Mouse (Mus musculus) liver, postnatal 0 days (tissue): Measurements from ENCODE around the gene Tagln. TPM values are rescaled to one million over a fixed set of nuclear protein-coding genes. Genes with fewer than 3 reads are reported as not detected.

Source experiments
- ATAC-seq: fragments of 200-750 bp; cut with Nextera tagmentation; 2 replicates; pipeline ENCODE4 v1.8.0; 2017; ENCODE audit warnings: mild to moderate bottlenecking, moderate library complexity
- DNase-seq: peaks from one replicate; pipeline ENCODE4 v3.0.0-alpha.2; 2016
- H3K27ac ChIP-seq: fragments of 300-500 bp; sonication (generic); 2 replicates; pipeline ENCODE4 v1.5.1; 2014; ENCODE audit warnings: antibody characterized with exemption, moderate library complexity, mild to moderate bottlenecking, low read depth
- H3K27me3 ChIP-seq: fragments of 300-500 bp; sonication (generic); 2 replicates; pipeline ENCODE4 v1.6.1; 2014; ENCODE audit warnings: low read length, control low read depth, mixed read lengths; ENCODE audit not compliant: insufficient read depth
- H3K36me3 ChIP-seq: fragments of 300-500 bp; sonication (generic); replicated peaks from 2 replicates; pipeline ENCODE4 v1.6.1; 2014; ENCODE audit warnings: mild to moderate bottlenecking, control low read depth, low read length, moderate library complexity, mixed read lengths; ENCODE audit not compliant: insufficient read depth
- H3K4me1 ChIP-seq: fragments of 300-500 bp; sonication (generic); 2 replicates; pipeline ENCODE4 v1.6.1; 2014; ENCODE audit warnings: antibody characterized with exemption, mild to moderate bottlenecking, control low read depth; ENCODE audit not compliant: insufficient read depth
- H3K4me2 ChIP-seq: fragments of 300-500 bp; sonication (generic); 2 replicates; pipeline ENCODE4 v1.6.1; 2014; ENCODE audit warnings: low read depth, mild to moderate bottlenecking, low read length, moderate library complexity, mixed read lengths
- H3K4me3 ChIP-seq: fragments of 300-500 bp; sonication (generic); 2 replicates; pipeline ENCODE4 v1.5.1; 2014; ENCODE audit warnings: low read depth, low read length
- H3K9ac ChIP-seq: fragments of 300-500 bp; sonication (generic); replicated peaks from 2 replicates; pipeline ENCODE4 v1.6.1; 2014; ENCODE audit warnings: mild to moderate bottlenecking, moderate library complexity
- H3K9me3 ChIP-seq: fragments of 300-500 bp; sonication (generic); 2 replicates; pipeline ENCODE4 v1.6.1; 2016; ENCODE audit warnings: mild to moderate bottlenecking, control low read depth, low read length, mixed read lengths
- CTCF ChIP-seq: sonication (generic); IDR thresholded peaks from 2 replicates; pipeline ENCODE4 v1.5.1; 2016; ENCODE audit warnings: antibody characterized with exemption, low read depth
- EP300 ChIP-seq: IDR thresholded peaks from 2 replicates; pipeline ENCODE4 v1.6.1; 2016; ENCODE audit warnings: antibody characterized with exemption, low read depth, mild to moderate bottlenecking
- WGBS: fragments of 180-500 bp; shearing (Covaris S2); extraction: QIAGEN DNeasy Blood & Tissue Kit; methylation state at CpG from one replicate; pipeline ENCODE4 v1.1.7; 2014; ENCODE audit not compliant: insufficient replicate concordance; 5-methylcytosine and 5-hydroxymethylcytosine counted together
- polyA plus RNA-seq: library from polyadenylated mRNA; unstranded; fragments of >200 nt; fragmentation: Nextera tagmentation; extraction: Ambion mirVana; gene quantifications from 2 replicates; pipeline ENCODE4 v1.2.1, GENCODE M21; 2015

The Tagln gene
- polyA plus RNA-seq, 1 experiment from 2014 or later = 5.2 TPM

- Histone ChIP-seq H3K4me3 (no peak overlapping the region), H3K27ac (no peak overlapping the region), H3K9ac (no peak overlapping the region), H3K27me3 (no peaks in the 10 kb centered on the region), H3K4me2 (no peak overlapping the region), H3K36me3 (peaks cover 79% of the 10 kb centered on the region), H3K9me3 (no peaks in the 10 kb centered on the region), H3K4me1 (no peaks in the 10 kb centered on the region)
- DNase-seq (no peak), ATAC-seq (no peak)
- 92% methylated on average over 2 of the region's 2 CpGs for WGBS
- TF ChIP-seq CTCF (no peak), EP300 (no peak)
Measured at GRCm38 (mm10) chr9:45915659-45916058, 20.2 kb downstream of the Tagln start.

DNA sequence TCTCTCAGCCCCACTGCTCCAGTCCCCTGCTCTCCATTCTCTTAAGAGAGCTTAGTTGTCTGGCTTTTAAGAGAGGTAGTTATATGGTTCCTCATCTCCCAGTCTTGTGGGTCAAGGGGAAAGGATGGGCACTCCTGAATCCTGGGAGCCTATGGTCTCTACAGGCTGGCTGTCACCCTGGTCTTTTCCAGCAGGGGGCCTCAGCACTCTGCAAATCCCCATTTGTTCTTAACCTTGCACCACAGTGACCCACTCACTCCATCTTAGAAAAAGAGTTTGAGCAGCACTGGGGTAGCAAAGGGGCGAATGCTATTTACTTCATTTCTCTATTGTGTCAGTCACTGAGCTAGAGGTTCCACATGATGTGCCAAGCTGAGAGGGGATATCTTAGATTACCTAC is 24.2 kb downstream of the Tagln start:
- no peak for TF ChIP-seq EP300
- TF ChIP-seq CTCF = peak; percentile 79
- H3K9ac ChIP-seq = no peak overlapping the region
- no peak overlapping the region for H3K27ac ChIP-seq
- H3K36me3 ChIP-seq = peaks cover 63% of the 10 kb centered on the region
- H3K27me3 ChIP-seq = no peaks in the 10 kb centered on the region
- H3K4me2 ChIP-seq = no peak overlapping the region
- 59% methylated on average over 1 of the region's 1 CpGs for WGBS
- H3K4me3 ChIP-seq = no peak overlapping the region
- peaks cover 10% of the 10 kb centered on the region for H3K4me1 ChIP-seq
- DNase-seq (peak; percentile 70), ATAC-seq (no peak)
- no peaks in the 10 kb centered on the region for H3K9me3 ChIP-seq

GRCm38 (mm10) chr9:45910995-45911394 is 24.9 kb downstream of the Tagln start:
- peaks cover 10% of the 10 kb centered on the region for H3K4me1 ChIP-seq

GRCm38 (mm10) chr9:45907078-45907428 is 28.8 kb downstream of the Tagln start:
- DNase-seq (no peak), ATAC-seq (peak; percentile 11)
- H3K27me3 ChIP-seq = no peaks in the 10 kb centered on the region
- peak overlapping the region; percentile 97 for H3K4me3 ChIP-seq
- 3% methylated on average over 19 of the region's 19 CpGs for WGBS
- H3K9me3 ChIP-seq = no peaks in the 10 kb centered on the region
- H3K9ac ChIP-seq = peak overlapping the region; percentile 99
- H3K27ac ChIP-seq = peak overlapping the region; percentile 100
- TF ChIP-seq CTCF (no peak), EP300 (no peak)
- peaks cover 26% of the 10 kb centered on the region for H3K36me3 ChIP-seq
- H3K4me1 ChIP-seq = peaks cover 17% of the 10 kb centered on the region
- H3K4me2 ChIP-seq = peak overlapping the region; percentile 76

More at GRCm38 (mm10) chr9:45910995-45911394, 24.9 kb downstream of the Tagln start:
- TF ChIP-seq EP300 (no peak), CTCF (no peak)
- no peak for DNase-seq
- WGBS = 81% methylated on average over 3 of the region's 3 CpGs
- Histone ChIP-seq H3K4me2 (no peak overlapping the region), H3K27ac (no peak overlapping the region), H3K4me3 (no peak overlapping the region), H3K27me3 (no peaks in the 10 kb centered on the region), H3K36me3 (peaks cover 57% of the 10 kb centered on the region), H3K9ac (no peak overlapping the region), H3K9me3 (no peaks in the 10 kb centered on the region)
- ATAC-seq = no peak

DNA sequence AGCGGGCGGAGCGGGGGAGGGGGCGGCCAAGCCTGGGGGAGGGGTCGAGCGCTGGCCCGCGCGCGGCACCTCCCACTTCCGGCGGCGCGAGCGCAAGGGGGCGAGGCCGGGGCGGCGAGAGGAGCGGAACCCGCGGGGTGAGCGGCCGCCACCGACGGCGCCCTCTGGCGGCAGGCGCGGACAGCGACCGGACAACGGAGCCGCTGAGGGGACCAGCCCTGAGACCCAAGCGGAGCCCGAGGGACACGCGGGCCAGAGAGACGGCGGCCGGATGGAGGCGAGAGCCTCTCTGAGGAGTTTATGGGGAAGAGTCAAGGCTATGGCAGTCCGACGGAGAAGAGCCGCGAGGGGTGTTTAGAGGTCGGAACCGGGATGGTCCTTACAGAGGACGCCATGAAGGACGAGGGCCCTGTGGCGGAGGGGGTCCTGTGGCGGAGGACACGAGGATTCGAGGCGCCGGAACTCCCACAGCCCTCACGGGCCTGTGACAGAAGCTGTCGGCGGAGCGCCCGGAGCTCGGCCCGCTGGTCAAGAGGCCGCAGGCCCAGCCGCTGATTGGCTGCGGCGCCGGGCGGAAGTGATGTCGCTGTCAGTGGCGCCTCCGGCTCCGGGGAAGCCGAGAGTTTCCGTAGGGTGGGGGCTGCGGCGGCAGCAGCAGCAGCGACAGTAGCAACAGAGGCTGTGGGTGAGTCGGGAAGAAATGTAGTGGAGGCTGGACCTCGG is 29.3 kb downstream of the Tagln start, which contains the start of the genes Pcsk7 and Rnf214:
TSS of gene Pcsk7 (plus strand) at position 143 of the 723 bp plus-strand sequence.
TSS of gene Rnf214 (minus strand) at position 557 of the 723 bp plus-strand sequence.
- DNase-seq (peak; percentile 92), ATAC-seq (peak; percentile 91)
- under 1% methylated on average over 60 of the region's 80 CpGs for WGBS
- no peaks in the 10 kb centered on the region for H3K27me3 ChIP-seq
- no peaks in the 10 kb centered on the region for H3K9me3 ChIP-seq
- H3K36me3 ChIP-seq = peaks cover 24% of the 10 kb centered on the region
- peak within 1 kb of the TSS; percentile 76 for H3K4me2 ChIP-seq
- peak; percentile 87 for TF ChIP-seq CTCF
- no peak for TF ChIP-seq EP300
- peak within 1 kb of the TSS; percentile 100 for H3K27ac ChIP-seq
- peaks cover 17% of the 10 kb centered on the region for H3K4me1 ChIP-seq
- peak within 1 kb of the TSS; percentile 99 for H3K9ac ChIP-seq
- peak within 1 kb of the TSS; percentile 97 for H3K4me3 ChIP-seq

DNA sequence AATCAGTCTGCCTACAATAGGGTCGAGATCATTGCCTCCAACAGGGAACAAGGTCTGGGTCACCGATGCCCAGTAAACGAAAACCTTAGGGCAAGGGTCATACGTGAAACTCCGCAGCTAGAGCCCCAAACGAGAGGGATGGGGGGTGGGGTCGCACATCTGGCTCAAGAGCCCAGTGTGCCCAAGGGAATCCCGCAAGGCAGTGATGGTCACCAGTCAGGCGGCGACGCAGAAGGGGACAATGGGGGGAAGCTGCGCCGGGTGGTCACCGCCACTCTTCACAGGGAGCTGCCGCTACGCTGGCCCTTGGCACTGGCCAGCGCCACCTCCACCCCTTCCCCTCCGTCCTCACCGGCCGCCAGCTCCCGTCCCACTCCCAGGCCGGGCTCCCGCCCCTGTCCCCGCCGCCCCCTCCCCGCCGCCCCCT is 30.0 kb downstream of the Tagln start:
- DNase-seq (peak; percentile 56), ATAC-seq (peak; percentile 35)
- Histone ChIP-seq H3K9ac (peak overlapping the region; percentile 99), H3K4me1 (peaks cover 17% of the 10 kb centered on the region), H3K4me2 (peak overlapping the region; percentile 76), H3K9me3 (no peaks in the 10 kb centered on the region), H3K27ac (peak overlapping the region; percentile 100), H3K4me3 (peak overlapping the region; percentile 97), H3K36me3 (peaks cover 20% of the 10 kb centered on the region), H3K27me3 (no peaks in the 10 kb centered on the region)
- WGBS = 2% methylated on average over 8 of the region's 27 CpGs
- TF ChIP-seq CTCF (no peak), EP300 (no peak)
